Mouse (Mus musculus): ENCODE results near the gene Zfp831. TPM values are rescaled to one million over a fixed set of nuclear protein-coding genes. Genes with fewer than 3 reads are reported as not detected.

Zfp831 gene
- polyA plus RNA-seq, 1 experiment from 2014 or later = not detected

- H3K36me3 ChIP-seq (ENCODE audit: poor library complexity, severe bottlenecking) = no peaks in the 10 kb centered on the region
- H3K9me3 ChIP-seq (replicated peaks) = no peaks in the 10 kb centered on the region
- no peak for ATAC-seq
- H3K4me1 ChIP-seq = no peaks in the 10 kb centered on the region
- H3K4me2 ChIP-seq = no peak overlapping the region
- no peak overlapping the region for H3K9ac ChIP-seq
- no peak overlapping the region for H3K27ac ChIP-seq
- H3K4me3 ChIP-seq = no peak overlapping the region
- H3K27me3 ChIP-seq = no peaks in the 10 kb centered on the region
- 81% methylated on average over 5 of the region's 5 CpGs for WGBS
These were observed 33.4 kb upstream of the Zfp831 start for GRCm38 (mm10) chr2:174609892-174610291.

- no peak overlapping the region for H3K27ac ChIP-seq
- no peak for ATAC-seq
- 76% methylated on average over 2 of the region's 2 CpGs for WGBS
These were observed 30.8 kb upstream of the Zfp831 start for GRCm38 (mm10) chr2:174612386-174613063.

GRCm38 (mm10) chr2:174613221-174613620, 30.1 kb upstream of the Zfp831 start:
- no peak overlapping the region for H3K4me3 ChIP-seq
- H3K36me3 ChIP-seq (ENCODE audit: poor library complexity, severe bottlenecking) = no peaks in the 10 kb centered on the region
- no peaks in the 10 kb centered on the region for H3K9me3 ChIP-seq (replicated peaks)
- 86% methylated on average over 8 of the region's 8 CpGs for WGBS
- no peak overlapping the region for H3K27ac ChIP-seq
- no peaks in the 10 kb centered on the region for H3K4me1 ChIP-seq
- no peak overlapping the region for H3K4me2 ChIP-seq
- H3K27me3 ChIP-seq = no peaks in the 10 kb centered on the region
- ATAC-seq = no peak
- H3K9ac ChIP-seq = no peak overlapping the region

More at GRCm38 (mm10) chr2:174612386-174613063, 30.8 kb upstream of the Zfp831 start:
- Histone ChIP-seq H3K4me3 (no peak overlapping the region), H3K4me2 (no peak overlapping the region), H3K36me3 (ENCODE audit: poor library complexity, severe bottlenecking) (no peaks in the 10 kb centered on the region), H3K4me1 (no peaks in the 10 kb centered on the region), H3K9me3 (replicated peaks) (no peaks in the 10 kb centered on the region), H3K27me3 (no peaks in the 10 kb centered on the region), H3K9ac (no peak overlapping the region)

GRCm38 (mm10) chr2:174613921-174614441, 29.4 kb upstream of the Zfp831 start:
- no peaks in the 10 kb centered on the region for H3K4me1 ChIP-seq
- no peak overlapping the region for H3K4me3 ChIP-seq
- H3K27me3 ChIP-seq = no peaks in the 10 kb centered on the region
- H3K36me3 ChIP-seq (ENCODE audit: poor library complexity, severe bottlenecking) = no peaks in the 10 kb centered on the region
- ATAC-seq = no peak
- H3K9ac ChIP-seq = no peak overlapping the region
- no peak overlapping the region for H3K27ac ChIP-seq
- H3K4me2 ChIP-seq = no peak overlapping the region
- 84% methylated on average over 11 of the region's 11 CpGs for WGBS
- no peaks in the 10 kb centered on the region for H3K9me3 ChIP-seq (replicated peaks)

GRCm38 (mm10) chr2:174621881-174622280, 21.5 kb upstream of the Zfp831 start:
- H3K9me3 ChIP-seq (replicated peaks) = no peaks in the 10 kb centered on the region
- ATAC-seq = no peak
- 93% methylated on average over 7 of the region's 7 CpGs for WGBS

GRCm38 (mm10) chr2:174624430-174624829, 18.9 kb upstream of the Zfp831 start:
- Histone ChIP-seq H3K27me3 (no peaks in the 10 kb centered on the region), H3K4me1 (no peaks in the 10 kb centered on the region), H3K36me3 (ENCODE audit: poor library complexity, severe bottlenecking) (no peaks in the 10 kb centered on the region), H3K27ac (no peak overlapping the region), H3K9ac (no peak overlapping the region), H3K4me3 (no peak overlapping the region), H3K4me2 (no peak overlapping the region), H3K9me3 (replicated peaks) (no peaks in the 10 kb centered on the region)
- no peak for ATAC-seq
- WGBS = 90% methylated on average over 7 of the region's 7 CpGs

More at GRCm38 (mm10) chr2:174621881-174622280, 21.5 kb upstream of the Zfp831 start:
- Histone ChIP-seq H3K9ac (no peak overlapping the region), H3K4me3 (no peak overlapping the region), H3K4me1 (no peaks in the 10 kb centered on the region), H3K27ac (no peak overlapping the region), H3K4me2 (no peak overlapping the region), H3K36me3 (ENCODE audit: poor library complexity, severe bottlenecking) (no peaks in the 10 kb centered on the region), H3K27me3 (no peaks in the 10 kb centered on the region)

- Histone ChIP-seq H3K9me3 (replicated peaks) (no peaks in the 10 kb centered on the region), H3K9ac (no peak overlapping the region), H3K27me3 (no peaks in the 10 kb centered on the region), H3K27ac (no peak overlapping the region), H3K4me1 (no peaks in the 10 kb centered on the region), H3K4me2 (no peak overlapping the region), H3K4me3 (no peak overlapping the region), H3K36me3 (ENCODE audit: poor library complexity, severe bottlenecking) (no peaks in the 10 kb centered on the region)
- no peak for ATAC-seq
- whole genome bisulfite sequencing = 79% methylated on average over 8 of the region's 8 CpGs
These were observed 16.3 kb upstream of the Zfp831 start for GRCm38 (mm10) chr2:174627021-174627420.

- ATAC-seq = no peak
- H3K27me3 ChIP-seq = no peaks in the 10 kb centered on the region
- no peaks in the 10 kb centered on the region for H3K9me3 ChIP-seq (replicated peaks)
- H3K36me3 ChIP-seq (ENCODE audit: poor library complexity, severe bottlenecking) = no peaks in the 10 kb centered on the region
- H3K4me2 ChIP-seq = no peak overlapping the region
- no peak overlapping the region for H3K9ac ChIP-seq
- H3K4me3 ChIP-seq = no peak overlapping the region
- H3K27ac ChIP-seq = no peak overlapping the region
- H3K4me1 ChIP-seq = no peaks in the 10 kb centered on the region
- 79% methylated on average over 6 of the region's 6 CpGs for WGBS
These were observed 14.0 kb upstream of the Zfp831 start for GRCm38 (mm10) chr2:174629299-174629850.

- WGBS = 36% methylated on average over 1 of the region's 1 CpGs
- no peak for ATAC-seq
- no peak overlapping the region for H3K4me2 ChIP-seq
These were observed 6.6 kb upstream of the Zfp831 start for GRCm38 (mm10) chr2:174636750-174637149.

GRCm38 (mm10) chr2:174644975-174645374, 1.6 kb downstream of the Zfp831 start:
- no peak overlapping the region for H3K4me2 ChIP-seq
- ATAC-seq = no peak
- H3K4me3 ChIP-seq = no peak overlapping the region
- no peaks in the 10 kb centered on the region for H3K27me3 ChIP-seq
- no peaks in the 10 kb centered on the region for H3K4me1 ChIP-seq
- H3K9me3 ChIP-seq (replicated peaks) = no peaks in the 10 kb centered on the region
- no peak overlapping the region for H3K9ac ChIP-seq
- no peak overlapping the region for H3K27ac ChIP-seq
- 95% methylated on average over 10 of the region's 10 CpGs for WGBS
- no peaks in the 10 kb centered on the region for H3K36me3 ChIP-seq (ENCODE audit: poor library complexity, severe bottlenecking)

More at GRCm38 (mm10) chr2:174636750-174637149, 6.6 kb upstream of the Zfp831 start:
- no peak overlapping the region for H3K4me3 ChIP-seq
- no peaks in the 10 kb centered on the region for H3K27me3 ChIP-seq
- H3K9ac ChIP-seq = no peak overlapping the region
- H3K9me3 ChIP-seq (replicated peaks) = no peaks in the 10 kb centered on the region
- H3K36me3 ChIP-seq (ENCODE audit: poor library complexity, severe bottlenecking) = no peaks in the 10 kb centered on the region
- no peaks in the 10 kb centered on the region for H3K4me1 ChIP-seq
- no peak overlapping the region for H3K27ac ChIP-seq

GRCm38 (mm10) chr2:174652864-174653263, 9.5 kb downstream of the Zfp831 start:
- Histone ChIP-seq H3K9me3 (replicated peaks) (no peaks in the 10 kb centered on the region), H3K4me1 (no peaks in the 10 kb centered on the region), H3K4me3 (no peak overlapping the region), H3K9ac (no peak overlapping the region), H3K36me3 (ENCODE audit: poor library complexity, severe bottlenecking) (no peaks in the 10 kb centered on the region), H3K4me2 (no peak overlapping the region), H3K27me3 (no peaks in the 10 kb centered on the region), H3K27ac (no peak overlapping the region)
- WGBS = 75% methylated on average over 4 of the region's 4 CpGs
- no peak for ATAC-seq

- 81% methylated on average over 5 of the region's 5 CpGs for WGBS
- Histone ChIP-seq H3K4me2 (no peak overlapping the region), H3K4me3 (no peak overlapping the region), H3K9ac (no peak overlapping the region), H3K36me3 (ENCODE audit: poor library complexity, severe bottlenecking) (no peaks in the 10 kb centered on the region), H3K27me3 (no peaks in the 10 kb centered on the region), H3K27ac (no peak overlapping the region), H3K9me3 (replicated peaks) (no peaks in the 10 kb centered on the region), H3K4me1 (no peaks in the 10 kb centered on the region)
- ATAC-seq = no peak
These were observed 12.0 kb downstream of the Zfp831 start for GRCm38 (mm10) chr2:174655341-174655740.
